Mouse (Mus musculus): ENCODE data around the gene P2ry6. TPM values are rescaled to one million over a fixed set of nuclear protein-coding genes. Genes with fewer than 3 reads are reported as not detected.

Gene P2ry6
- polyA plus RNA-seq, 1 experiment from 2014 or later = 5.8 TPM

GRCm38 (mm10) chr7:100929639-100930303 is 44.7 kb downstream of the P2ry6 start:
- Histone ChIP-seq H3K27me3 (ENCODE audit: control insufficient read depth, insufficient read depth, low read length) (peaks cover 2% of the 10 kb centered on the region; the same call in 1 of the 2 replicates), H3K4me1 (ENCODE audit: control insufficient read depth, insufficient read depth, low read length) (peaks cover 59% of the 10 kb centered on the region), H3K4me2 (ENCODE audit: low read depth, low read length) (peak overlapping the region; percentile 90), H3K27ac (ENCODE audit: low read length) (no peak overlapping the region), H3K4me3 (ENCODE audit: low read length) (peak overlapping the region; percentile 67), H3K9me3 (replicated peaks; ENCODE audit: control insufficient read depth, low read length) (no peaks in the 10 kb centered on the region), H3K9ac (ENCODE audit: low read length) (peak overlapping the region; percentile 95), H3K36me3 (ENCODE audit: control insufficient read depth, insufficient read depth) (no peaks in the 10 kb centered on the region)
- 56% methylated on average over 19 of the region's 19 CpGs for WGBS
- no peak for ATAC-seq (replicated peaks; ENCODE audit: extremely low read depth, insufficient read depth, low FRiP score)

DNA sequence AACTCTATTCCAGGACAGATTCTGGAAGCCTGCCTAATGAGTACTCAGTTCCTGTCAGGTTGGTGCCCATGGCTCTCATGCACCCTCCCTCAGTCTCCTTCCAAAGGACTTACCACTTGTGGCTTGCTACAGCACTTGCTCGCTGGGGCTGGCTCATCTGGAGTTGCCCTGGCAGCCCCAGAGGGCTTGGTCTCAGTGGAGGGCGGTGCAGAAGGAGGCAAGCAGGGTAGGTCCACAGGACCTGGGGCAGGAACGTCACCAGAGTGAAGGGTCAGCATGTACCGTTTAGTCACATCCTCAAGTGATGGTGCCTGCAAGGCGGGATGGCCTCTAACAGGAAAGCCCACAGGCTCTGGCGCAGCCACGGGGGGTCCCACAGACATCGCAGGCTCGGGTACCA is 46.0 kb downstream of the P2ry6 start:
- Histone ChIP-seq H3K4me2 (ENCODE audit: low read depth, low read length) (peak overlapping the region; percentile 90), H3K27ac (ENCODE audit: low read length) (no peak overlapping the region), H3K36me3 (ENCODE audit: control insufficient read depth, insufficient read depth) (peaks cover 2% of the 10 kb centered on the region; the same call in 1 of the 2 replicates), H3K4me1 (ENCODE audit: control insufficient read depth, insufficient read depth, low read length) (peaks cover 72% of the 10 kb centered on the region), H3K4me3 (ENCODE audit: low read length) (peak overlapping the region; percentile 67), H3K9me3 (replicated peaks; ENCODE audit: control insufficient read depth, low read length) (no peaks in the 10 kb centered on the region), H3K9ac (ENCODE audit: low read length) (peak overlapping the region; percentile 95), H3K27me3 (ENCODE audit: control insufficient read depth, insufficient read depth, low read length) (no peaks in the 10 kb centered on the region)
- no peak for ATAC-seq (replicated peaks; ENCODE audit: extremely low read depth, insufficient read depth, low FRiP score)
- WGBS = 26% methylated on average over 9 of the region's 9 CpGs

DNA sequence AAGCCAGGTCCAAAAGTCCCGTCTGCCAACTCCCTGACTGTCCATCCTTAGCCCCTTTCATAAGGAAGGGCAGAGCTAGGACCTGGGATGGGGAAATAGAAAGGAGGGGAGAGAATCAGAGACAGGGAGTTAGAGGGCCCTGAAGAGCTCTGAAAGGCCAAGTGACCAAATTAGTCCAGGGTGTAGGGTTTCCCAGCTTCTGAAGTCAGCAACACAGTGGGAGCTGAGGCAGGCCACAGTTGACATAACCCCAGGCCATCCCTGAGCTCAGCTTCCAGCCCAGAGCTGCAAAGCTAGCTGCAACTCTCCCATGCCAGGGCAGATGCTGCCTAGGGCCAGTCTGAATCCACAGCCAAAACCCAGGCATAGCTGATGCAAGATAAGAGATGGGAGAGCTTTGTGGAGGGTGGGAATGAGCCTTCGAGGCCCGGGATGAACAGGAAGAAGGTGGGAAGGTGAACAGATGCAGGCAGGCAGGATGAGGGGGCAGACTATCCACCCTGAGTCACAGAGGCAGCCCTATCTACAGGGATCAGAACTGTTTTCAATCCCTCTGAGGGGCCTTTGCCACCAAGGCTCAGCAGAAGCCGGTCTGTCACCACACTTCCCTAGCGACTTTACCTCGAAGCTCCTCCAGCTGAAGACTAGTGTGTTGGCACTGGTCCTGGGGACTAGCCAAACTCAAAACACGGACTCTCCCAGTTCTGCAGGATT is 47.0 kb downstream of the P2ry6 start:
- Histone ChIP-seq H3K27ac (ENCODE audit: low read length) (peak overlapping the region; percentile 45; the same call in 1 of the 2 replicates), H3K4me2 (ENCODE audit: low read depth, low read length) (peak overlapping the region; percentile 90), H3K4me3 (ENCODE audit: low read length) (peak overlapping the region; percentile 67), H3K36me3 (ENCODE audit: control insufficient read depth, insufficient read depth) (peaks cover 2% of the 10 kb centered on the region; the same call in 1 of the 2 replicates), H3K27me3 (ENCODE audit: control insufficient read depth, insufficient read depth, low read length) (no peaks in the 10 kb centered on the region), H3K9ac (ENCODE audit: low read length) (peak overlapping the region; percentile 95), H3K4me1 (ENCODE audit: control insufficient read depth, insufficient read depth, low read length) (peaks cover 79% of the 10 kb centered on the region), H3K9me3 (replicated peaks; ENCODE audit: control insufficient read depth, low read length) (no peaks in the 10 kb centered on the region)
- no peak for ATAC-seq (replicated peaks; ENCODE audit: extremely low read depth, insufficient read depth, low FRiP score)
- WGBS = 9% methylated on average over 7 of the region's 7 CpGs

DNA sequence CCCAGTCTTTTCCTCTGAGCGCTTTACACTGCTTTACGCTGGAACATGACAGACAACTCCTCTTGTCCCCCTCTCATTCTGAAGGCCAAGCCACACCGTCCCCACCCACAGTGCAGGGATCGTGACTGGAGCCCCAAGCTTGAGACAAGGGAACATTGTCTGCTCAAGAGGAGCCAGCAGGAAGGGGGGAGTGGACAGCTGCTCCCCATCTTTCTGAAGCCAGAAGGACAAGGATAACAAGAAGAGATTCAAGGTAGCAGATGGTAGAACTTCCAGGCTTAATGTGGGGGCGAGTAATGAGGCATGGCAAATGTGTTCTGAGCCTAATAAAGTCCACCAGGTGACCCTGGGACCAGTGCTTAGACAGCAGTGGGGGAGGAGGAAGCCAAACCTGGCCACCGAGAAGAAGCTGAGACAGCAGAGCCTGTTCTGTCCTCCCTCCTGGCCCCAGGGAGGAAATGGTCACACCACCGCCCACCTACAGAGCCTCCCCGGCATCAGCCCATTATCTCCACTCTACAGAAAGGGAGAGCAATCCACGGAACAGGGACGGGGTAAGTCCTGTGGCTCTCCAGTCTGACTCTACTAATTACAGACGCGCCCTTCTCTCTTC is 48.0 kb downstream of the P2ry6 start:
- WGBS = 35% methylated on average over 12 of the region's 12 CpGs
- Histone ChIP-seq H3K36me3 (ENCODE audit: control insufficient read depth, insufficient read depth) (peaks cover 2% of the 10 kb centered on the region; the same call in 1 of the 2 replicates), H3K4me2 (ENCODE audit: low read depth, low read length) (peak overlapping the region; percentile 90), H3K27me3 (ENCODE audit: control insufficient read depth, insufficient read depth, low read length) (no peaks in the 10 kb centered on the region), H3K9ac (ENCODE audit: low read length) (peak overlapping the region; percentile 95), H3K4me1 (ENCODE audit: control insufficient read depth, insufficient read depth, low read length) (peaks cover 82% of the 10 kb centered on the region), H3K27ac (ENCODE audit: low read length) (peak overlapping the region; percentile 37), H3K9me3 (replicated peaks; ENCODE audit: control insufficient read depth, low read length) (no peaks in the 10 kb centered on the region), H3K4me3 (ENCODE audit: low read length) (peak overlapping the region; percentile 67)
- ATAC-seq (replicated peaks; ENCODE audit: extremely low read depth, insufficient read depth, low FRiP score) = no peak

DNA sequence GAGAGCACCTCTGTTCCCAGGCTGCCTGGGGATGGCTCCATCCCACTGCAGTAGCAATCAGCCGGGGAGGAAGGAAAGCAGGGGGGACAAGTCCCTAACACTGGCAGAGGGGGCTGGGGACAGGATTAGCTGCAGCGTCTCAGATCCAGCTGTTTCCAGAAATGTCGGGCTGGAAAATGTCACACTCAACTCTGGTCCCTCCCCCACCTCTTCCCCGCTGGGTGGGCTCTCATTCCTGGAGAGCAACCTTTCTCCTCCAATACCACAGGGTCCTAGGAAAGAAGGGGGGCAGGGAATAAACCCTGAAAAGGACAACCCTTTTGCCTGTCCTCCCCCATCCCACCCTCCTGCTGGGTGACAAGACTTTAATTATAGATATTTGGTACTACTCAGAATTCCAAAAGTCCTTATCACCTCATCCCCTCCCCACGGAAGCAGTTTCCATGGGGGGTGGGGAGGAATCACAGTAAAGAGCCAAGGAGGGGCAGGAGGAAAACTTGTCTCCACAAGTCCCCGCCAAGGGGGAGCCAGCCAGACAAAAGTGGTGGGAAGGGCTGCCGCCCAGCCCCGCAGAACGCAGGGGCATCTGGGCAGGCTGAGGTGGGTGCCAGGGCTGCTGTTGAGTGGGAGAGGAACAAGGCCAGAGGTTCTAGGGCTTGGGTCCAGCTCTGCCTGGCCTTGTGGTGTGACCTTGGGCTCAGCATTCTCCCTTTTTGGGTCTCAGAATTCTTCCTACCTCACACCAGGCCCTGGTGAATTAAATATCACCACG is 49.6 kb downstream of the P2ry6 start:
- peaks cover 2% of the 10 kb centered on the region; the same call in 1 of the 2 replicates for H3K36me3 ChIP-seq (ENCODE audit: control insufficient read depth, insufficient read depth)
- peak overlapping the region; percentile 90 for H3K4me2 ChIP-seq (ENCODE audit: low read depth, low read length)
- no peak for ATAC-seq (replicated peaks; ENCODE audit: extremely low read depth, insufficient read depth, low FRiP score)
- peak overlapping the region; percentile 95 for H3K9ac ChIP-seq (ENCODE audit: low read length)
- peak overlapping the region; percentile 37 for H3K27ac ChIP-seq (ENCODE audit: low read length)
- H3K4me3 ChIP-seq (ENCODE audit: low read length) = peak overlapping the region; percentile 15; the same call in 1 of the 2 replicates
- H3K4me1 ChIP-seq (ENCODE audit: control insufficient read depth, insufficient read depth, low read length) = peaks cover 81% of the 10 kb centered on the region
- no peaks in the 10 kb centered on the region for H3K27me3 ChIP-seq (ENCODE audit: control insufficient read depth, insufficient read depth, low read length)
- no peaks in the 10 kb centered on the region for H3K9me3 ChIP-seq (replicated peaks; ENCODE audit: control insufficient read depth, low read length)
- 27% methylated on average over 10 of the region's 10 CpGs for WGBS

GRCm38 (mm10) chr7:100924200-100924599 is 50.2 kb downstream of the P2ry6 start:
- H3K4me1 ChIP-seq (ENCODE audit: control insufficient read depth, insufficient read depth, low read length) = peaks cover 81% of the 10 kb centered on the region
- no peaks in the 10 kb centered on the region for H3K9me3 ChIP-seq (replicated peaks; ENCODE audit: control insufficient read depth, low read length)
- ATAC-seq (replicated peaks; ENCODE audit: extremely low read depth, insufficient read depth, low FRiP score) = no peak
- peaks cover 2% of the 10 kb centered on the region; the same call in 1 of the 2 replicates for H3K36me3 ChIP-seq (ENCODE audit: control insufficient read depth, insufficient read depth)
- H3K27me3 ChIP-seq (ENCODE audit: control insufficient read depth, insufficient read depth, low read length) = no peaks in the 10 kb centered on the region
- peak overlapping the region; percentile 90 for H3K4me2 ChIP-seq (ENCODE audit: low read depth, low read length)
- 68% methylated on average over 5 of the region's 5 CpGs for WGBS
- peak overlapping the region; percentile 31 for H3K9ac ChIP-seq (ENCODE audit: low read length)
- H3K4me3 ChIP-seq (ENCODE audit: low read length) = 0 out of 2 replicates have a peak overlapping the region, but pooled peaks have one; percentile 15
- peak overlapping the region; percentile 25; the same call in 1 of the 2 replicates for H3K27ac ChIP-seq (ENCODE audit: low read length)

GRCm38 (mm10) chr7:100922907-100923306 is 51.5 kb downstream of the P2ry6 start:
- no peak overlapping the region for H3K4me2 ChIP-seq (ENCODE audit: low read depth, low read length)
- H3K9ac ChIP-seq (ENCODE audit: low read length) = peak overlapping the region; percentile 39
- no peaks in the 10 kb centered on the region for H3K27me3 ChIP-seq (ENCODE audit: control insufficient read depth, insufficient read depth, low read length)
- no peaks in the 10 kb centered on the region for H3K9me3 ChIP-seq (replicated peaks; ENCODE audit: control insufficient read depth, low read length)
- H3K4me3 ChIP-seq (ENCODE audit: low read length) = no peak overlapping the region
- H3K36me3 ChIP-seq (ENCODE audit: control insufficient read depth, insufficient read depth) = peaks cover 2% of the 10 kb centered on the region; the same call in 1 of the 2 replicates
- no peak for ATAC-seq (replicated peaks; ENCODE audit: extremely low read depth, insufficient read depth, low FRiP score)
- H3K4me1 ChIP-seq (ENCODE audit: control insufficient read depth, insufficient read depth, low read length) = peaks cover 82% of the 10 kb centered on the region
- H3K27ac ChIP-seq (ENCODE audit: low read length) = peak overlapping the region; percentile 53
- WGBS = 72% methylated on average over 4 of the region's 4 CpGs

DNA sequence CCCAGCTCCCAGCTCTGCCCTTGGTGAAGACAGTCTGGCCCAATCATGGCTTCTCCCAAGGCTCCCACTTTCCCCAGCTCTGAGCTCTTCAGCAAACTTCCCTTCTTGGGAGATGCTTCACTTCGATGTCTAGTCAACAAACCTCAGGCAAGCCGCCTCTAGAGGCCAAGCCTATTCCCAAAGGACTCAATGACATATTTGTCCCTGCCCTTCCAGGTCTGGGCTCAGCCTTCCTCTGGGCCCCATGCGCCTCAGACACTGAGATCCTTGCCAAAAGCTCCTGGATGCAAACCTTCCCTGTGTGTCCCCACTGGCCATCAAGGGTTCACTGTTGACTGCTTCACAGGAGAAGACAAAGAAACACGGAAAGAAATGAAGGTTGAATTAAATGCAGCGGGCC is 53.2 kb downstream of the P2ry6 start:
- H3K4me2 ChIP-seq (ENCODE audit: low read depth, low read length) = no peak overlapping the region
- H3K9ac ChIP-seq (ENCODE audit: low read length) = no peak overlapping the region
- ATAC-seq (replicated peaks; ENCODE audit: extremely low read depth, insufficient read depth, low FRiP score) = no peak
- H3K4me3 ChIP-seq (ENCODE audit: low read length) = no peak overlapping the region
- H3K9me3 ChIP-seq (replicated peaks; ENCODE audit: control insufficient read depth, low read length) = no peaks in the 10 kb centered on the region
- whole genome bisulfite sequencing = 81% methylated on average over 5 of the region's 5 CpGs
- H3K27ac ChIP-seq (ENCODE audit: low read length) = no peak overlapping the region
- H3K27me3 ChIP-seq (ENCODE audit: control insufficient read depth, insufficient read depth, low read length) = no peaks in the 10 kb centered on the region
- peaks cover 82% of the 10 kb centered on the region for H3K4me1 ChIP-seq (ENCODE audit: control insufficient read depth, insufficient read depth, low read length)
- H3K36me3 ChIP-seq (ENCODE audit: control insufficient read depth, insufficient read depth) = peaks cover 2% of the 10 kb centered on the region; the same call in 1 of the 2 replicates

Data from heart, embryonic 16.5 days (tissue).